Mouse (Mus musculus): ENCODE measurements around the gene Ppp1r37. TPM values are rescaled to one million over a fixed set of nuclear protein-coding genes. Genes with fewer than 3 reads are reported as not detected.
"Not testable (repeated sequence)": the region's sequence is repeated elsewhere in the genome, so short reads cannot be mapped to it uniquely, and the experiment has no call there.

Gene Ppp1r37
- total RNA-seq (2021) = 10 to 100 TPM; 82.0 to 83.6 TPM
- long read RNA-seq, partial matches to known transcripts = 2 of 12 reads
- long read RNA-seq, other reads (novel, unspliced or antisense) = 9 of 12 reads

DNA sequence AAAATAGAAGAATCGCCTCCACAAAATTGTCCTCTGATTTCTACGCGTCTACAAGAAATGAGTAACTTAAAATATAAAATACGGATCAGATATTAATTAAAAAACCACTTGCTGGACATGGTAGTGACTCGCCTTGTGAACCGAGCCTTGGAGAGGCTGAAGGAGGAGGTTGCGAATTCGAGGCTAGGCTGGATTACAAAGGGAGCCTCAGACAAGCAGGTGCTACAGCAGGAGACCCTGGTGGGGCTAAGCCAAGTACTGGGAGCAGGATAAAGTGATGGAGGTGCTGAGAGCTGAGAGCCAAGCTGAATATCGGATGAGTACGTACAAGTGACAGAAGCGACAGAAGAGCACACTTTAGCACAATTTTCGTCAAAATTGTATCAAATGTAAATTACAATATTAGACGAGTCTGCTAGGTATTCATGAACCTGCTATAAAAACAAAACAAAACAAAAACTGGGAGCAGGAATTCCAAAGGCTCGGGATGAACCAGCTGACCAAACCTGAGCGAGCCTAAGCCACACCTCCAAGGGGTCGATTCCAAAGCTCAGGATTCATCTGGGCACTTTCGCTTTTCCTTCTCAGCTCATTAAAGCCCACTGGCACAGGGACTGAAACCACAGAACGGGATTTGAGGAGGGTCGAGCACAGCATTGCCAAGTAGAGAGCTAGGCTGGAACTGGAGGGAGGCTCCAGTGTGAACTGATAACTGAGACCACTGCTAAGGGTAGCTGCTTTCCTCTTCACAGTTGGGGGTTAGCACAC lies at the start of gene Ppp1r37:
Gene Ppp1r37, minus strand, starts transcription at position 434 of the 768 bp plus-strand sequence.
- peak in 1 of 2 experiments; percentile 22 for DNase-seq (ENCODE audit: low spot score in 2 of 2)

DNA sequence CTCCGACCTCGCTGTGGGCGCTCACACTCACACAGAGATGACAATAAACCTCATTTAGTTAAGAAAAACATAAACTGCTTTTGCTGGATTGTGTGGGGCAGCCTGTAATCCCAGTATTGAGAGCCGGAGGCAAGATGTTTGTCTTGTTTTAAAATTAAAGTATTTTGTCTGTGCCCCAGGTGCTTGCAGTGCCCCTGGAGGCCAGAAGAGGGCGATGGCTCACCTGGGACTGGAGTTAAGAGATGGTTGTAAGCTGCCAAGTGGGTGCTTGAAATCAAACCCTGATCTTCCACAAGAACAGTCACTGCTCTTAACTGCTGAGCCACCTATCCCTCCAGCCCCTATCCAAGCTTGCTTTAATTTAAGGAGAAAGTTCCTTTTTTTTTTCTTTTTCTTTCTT lies 48.1 kb upstream of the Ppp1r37 start:
- DNase-seq (ENCODE audit: low spot score in 2 of 2) = no peak

DNA sequence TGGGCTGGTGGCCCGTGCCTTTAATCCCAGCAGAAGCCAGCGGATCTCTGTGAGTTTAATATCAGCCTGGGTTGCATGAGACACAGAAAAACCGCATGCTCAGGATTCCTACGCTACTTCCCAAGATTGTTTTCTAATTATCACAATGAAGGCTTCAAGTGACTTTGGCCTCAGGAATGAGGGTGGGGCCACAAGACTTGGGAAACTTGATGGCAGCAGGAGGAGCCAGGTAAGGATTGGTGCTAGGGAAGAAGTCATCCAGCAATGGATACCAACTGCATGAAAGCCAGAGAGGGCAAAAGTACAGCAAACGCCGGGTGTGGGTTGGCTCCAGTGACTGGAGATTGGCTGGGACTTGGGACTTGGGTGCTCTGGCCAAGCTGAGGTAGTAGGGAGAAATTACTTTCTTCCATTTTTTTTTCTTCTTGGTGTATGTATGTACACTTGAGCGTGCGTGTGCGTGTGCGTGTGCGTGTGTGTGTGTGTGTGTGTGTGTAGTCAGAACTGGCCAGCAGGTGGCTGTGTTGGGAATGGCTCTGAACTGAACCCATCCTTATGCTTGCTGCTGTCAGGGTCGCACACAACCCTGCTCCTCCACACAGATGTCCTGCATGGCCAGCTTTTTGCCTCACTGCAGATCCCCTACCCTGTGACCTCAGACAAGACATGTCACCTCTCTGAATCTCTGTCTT lies 46.9 kb upstream of the Ppp1r37 start:
- DNase-seq (ENCODE audit: low spot score in 2 of 2) = no peak

DNA sequence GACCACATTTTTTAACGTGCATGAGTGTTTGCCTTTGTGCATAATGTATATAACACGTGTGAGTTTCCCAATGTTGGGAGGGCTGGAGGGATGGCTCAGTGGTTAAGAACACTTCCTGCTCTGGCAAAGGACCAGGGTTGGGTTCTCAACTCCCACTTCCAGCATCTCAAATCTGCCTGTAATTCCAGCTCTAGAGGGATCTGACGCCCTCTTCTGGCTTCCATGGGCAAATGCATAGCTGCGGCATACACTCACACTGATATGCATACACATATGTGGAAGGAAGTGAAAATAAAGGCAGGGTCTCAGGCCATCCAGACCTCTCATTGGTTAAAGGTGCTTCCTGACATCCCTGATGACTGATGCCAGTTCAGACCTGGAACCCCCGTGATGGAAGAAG lies 44.4 kb upstream of the Ppp1r37 start:
- DNase-seq (ENCODE audit: low spot score in 2 of 2) = no peak

DNA sequence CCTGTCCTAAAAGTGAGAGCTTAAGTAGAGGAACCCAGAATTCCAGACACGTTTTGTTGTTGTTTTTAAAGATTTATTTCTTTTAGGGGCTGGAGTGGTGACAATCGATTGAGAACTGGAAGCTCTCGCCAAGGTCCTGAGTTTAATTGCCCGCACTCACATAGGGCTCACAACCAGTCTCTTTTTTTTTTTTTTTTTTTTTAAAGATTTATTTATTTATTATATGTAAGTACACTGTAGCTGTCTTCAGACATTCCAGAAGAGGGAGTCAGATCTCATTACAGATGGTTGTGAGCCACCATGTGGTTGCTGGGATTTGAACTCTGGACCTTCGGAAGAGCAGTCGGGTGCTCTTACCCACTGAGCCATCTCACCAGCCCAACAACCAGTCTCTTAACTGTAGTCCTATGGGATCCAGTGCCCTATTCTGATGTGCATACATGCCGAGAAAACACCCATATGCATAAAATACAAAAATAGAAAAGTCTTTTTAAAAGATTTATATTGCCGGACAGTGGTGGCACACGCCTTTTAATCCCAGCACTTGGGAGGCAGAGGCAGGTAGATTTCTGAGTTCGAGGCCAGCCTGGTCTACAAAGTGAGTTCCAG lies 41.8 kb upstream of the Ppp1r37 start:
- DNase-seq (ENCODE audit: low spot score in 2 of 2) = not testable (repeated sequence)

DNA sequence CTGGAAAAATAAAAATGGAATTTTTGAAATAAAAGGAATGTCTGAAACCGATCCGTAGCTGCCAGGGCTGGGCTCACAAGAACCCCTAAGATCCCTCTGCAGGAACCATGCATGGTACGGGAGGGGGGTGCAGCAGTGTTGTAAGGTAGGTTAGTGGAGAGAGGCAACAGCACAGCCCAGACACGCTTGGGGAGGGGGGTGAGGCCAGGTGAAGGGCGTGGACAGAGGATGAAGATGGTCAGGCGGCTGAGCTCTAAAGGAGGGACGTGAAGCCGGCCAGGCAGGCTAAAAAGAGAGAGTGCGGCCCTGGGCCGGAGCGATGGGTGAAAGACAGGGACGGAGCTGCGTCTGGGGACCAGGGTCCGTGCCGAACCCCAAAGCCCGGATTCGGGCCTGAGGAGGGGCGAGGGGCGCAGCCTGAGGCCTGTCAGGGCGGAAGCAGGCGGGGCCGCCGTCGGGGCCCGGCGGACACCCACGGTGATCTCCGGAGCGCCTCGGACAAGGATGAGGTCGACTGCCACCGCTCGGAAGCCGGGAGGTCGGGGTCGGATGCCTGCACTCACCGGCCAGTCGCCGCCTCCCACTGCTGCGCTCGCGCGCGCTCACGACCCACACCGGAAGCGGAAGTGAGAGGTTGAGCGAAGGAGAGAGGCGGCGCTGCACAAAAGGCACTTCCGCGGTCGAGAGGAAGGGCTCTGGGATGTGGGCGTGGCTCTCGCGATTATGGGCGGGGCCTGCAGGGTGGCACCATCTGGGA lies 41.2 kb upstream of the Ppp1r37 start, which contains the start of gene Clasrp:
Gene Clasrp, minus strand, starts transcription at position 638 of the 757 bp plus-strand sequence.
- DNase-seq (ENCODE audit: low spot score in 2 of 2) = peak; percentile 96

DNA sequence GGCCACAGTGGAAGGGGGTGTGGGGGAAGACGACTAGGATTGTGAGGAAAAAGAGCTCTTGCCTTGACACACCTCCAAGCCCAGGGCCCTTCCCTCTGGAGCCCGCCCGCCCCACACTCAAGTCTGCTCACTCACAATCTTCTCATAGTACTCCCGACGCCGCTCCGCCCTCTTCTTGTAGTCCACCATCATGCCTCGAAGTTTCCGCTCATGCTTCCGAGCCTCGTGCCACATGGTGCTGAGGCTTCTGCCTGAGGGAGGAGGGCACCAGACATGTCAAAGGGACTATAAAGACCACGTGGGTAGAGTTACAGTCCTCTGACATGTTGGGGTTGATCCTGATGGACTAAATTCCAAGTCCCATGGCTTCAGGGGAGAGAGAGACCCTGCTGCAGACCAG lies 40.2 kb upstream of the Ppp1r37 start:
- no peak for DNase-seq (ENCODE audit: low spot score in 2 of 2)

DNA sequence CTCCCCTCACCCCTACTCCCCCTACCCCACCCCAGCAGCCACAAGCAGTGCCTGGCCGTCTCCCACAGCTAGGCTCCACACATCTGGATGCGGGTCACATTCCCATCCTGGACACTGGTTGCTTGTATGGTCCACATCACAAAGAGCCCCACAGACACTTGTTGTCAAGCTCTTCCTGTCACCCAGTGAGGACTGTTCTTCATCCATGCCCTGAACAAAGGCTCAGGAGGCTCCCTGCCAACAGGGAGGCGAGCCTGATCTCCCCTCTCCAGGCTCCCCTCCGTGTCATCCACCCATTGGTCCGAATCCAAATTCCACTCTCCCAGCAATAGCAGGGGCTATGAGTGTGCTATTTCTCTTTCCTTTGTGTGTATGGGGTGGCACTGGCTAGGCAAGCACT lies 37.7 kb upstream of the Ppp1r37 start:
- DNase-seq (ENCODE audit: low spot score in 2 of 2) = peak; percentile 39 to 58

DNA sequence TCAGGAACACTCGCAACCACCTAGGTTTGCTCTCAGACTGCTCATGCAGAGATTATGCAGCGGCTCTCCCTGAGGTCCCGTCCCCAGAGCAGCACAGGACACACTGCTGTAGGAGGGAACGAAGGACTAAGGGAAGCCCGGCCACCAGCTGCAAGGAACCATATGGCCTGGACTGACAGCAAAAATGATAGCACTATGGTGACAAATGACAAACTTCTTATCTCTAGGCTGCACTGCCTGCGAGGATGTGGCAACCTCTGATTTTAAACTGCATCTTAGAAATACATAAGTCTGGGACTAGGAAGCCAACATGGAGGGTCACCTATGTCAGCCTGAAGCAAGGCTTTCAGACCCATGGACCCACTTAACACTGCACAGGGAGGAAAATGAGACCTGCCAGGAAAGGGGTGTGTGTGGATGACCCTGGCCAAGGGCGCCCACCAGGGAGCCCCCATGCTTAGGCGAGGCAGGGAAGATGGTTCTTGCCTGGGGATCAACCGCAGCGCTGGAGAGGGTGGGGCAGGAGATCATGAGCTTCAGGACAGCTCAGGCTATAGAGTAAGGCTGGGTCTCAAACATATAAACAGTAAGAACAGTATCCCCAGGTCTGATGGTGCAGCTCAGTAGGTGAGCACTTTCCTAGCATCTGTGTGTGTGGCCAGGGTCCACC lies 30.3 kb upstream of the Ppp1r37 start:
- DNase-seq (ENCODE audit: low spot score in 2 of 2) = no peak

DNA sequence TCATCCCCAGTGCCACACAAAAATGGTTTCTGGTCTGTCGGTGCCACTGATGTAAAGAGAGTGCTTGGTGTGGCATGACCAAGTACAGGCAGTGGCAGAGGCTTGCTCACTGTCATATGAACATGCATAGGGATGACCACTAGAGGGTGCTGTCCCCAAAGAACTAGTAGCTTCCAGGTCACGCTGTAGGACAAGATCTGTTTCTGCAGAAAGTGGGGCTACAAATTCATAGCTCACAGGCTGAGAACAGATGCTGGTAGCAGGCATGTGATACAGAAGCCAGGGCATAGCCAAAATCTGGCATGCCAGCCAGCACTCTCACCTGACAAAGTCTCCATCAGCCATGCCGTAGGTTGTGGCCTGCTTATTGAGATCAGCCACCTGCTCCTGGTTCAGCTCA lies 27.0 kb upstream of the Ppp1r37 start:
- peak; percentile 74 to 80 for DNase-seq (ENCODE audit: low spot score in 2 of 2)

DNA sequence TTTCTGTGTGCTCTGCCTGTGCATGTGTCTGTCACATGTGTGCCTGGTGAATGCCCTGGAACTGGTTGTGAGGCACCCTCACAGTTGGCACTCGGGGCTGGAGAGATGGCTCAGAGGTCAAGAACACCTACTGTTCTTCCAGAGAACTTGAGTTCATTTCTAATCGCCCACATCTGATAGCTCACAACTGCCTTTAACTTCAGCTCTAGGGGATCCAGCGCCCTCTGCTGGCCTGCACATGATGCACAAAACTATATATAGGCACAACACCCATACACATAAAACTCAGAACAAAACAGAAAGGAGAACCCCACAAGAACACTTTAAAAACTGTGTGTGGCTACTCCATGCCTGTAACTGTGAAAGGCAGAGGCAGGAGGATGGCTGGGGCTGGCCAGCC lies 26.3 kb upstream of the Ppp1r37 start:
- DNase-seq (ENCODE audit: low spot score in 2 of 2) = peak; percentile 61 to 68

DNA sequence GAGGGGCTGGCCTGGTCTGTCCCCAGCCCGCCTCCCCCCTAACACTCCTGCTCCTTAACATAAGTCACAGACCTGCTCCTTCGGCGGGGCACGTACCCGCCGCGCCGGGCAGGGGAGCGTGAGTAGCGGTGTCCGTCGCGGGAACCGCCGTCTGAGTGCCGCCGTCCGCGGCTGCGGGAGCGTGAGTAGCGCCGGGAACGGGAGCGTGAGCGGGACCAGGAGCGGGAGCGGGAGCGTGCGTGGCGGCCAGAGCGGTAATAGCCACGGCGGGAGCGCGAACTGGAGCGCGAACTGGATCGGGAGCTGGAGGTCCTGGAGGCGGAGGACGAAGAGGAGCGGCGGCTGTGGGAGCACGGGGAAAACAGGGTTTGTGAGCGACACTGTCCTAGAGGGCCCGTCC lies 23.4 kb upstream of the Ppp1r37 start:
- DNase-seq (ENCODE audit: low spot score in 2 of 2) = no peak

DNA sequence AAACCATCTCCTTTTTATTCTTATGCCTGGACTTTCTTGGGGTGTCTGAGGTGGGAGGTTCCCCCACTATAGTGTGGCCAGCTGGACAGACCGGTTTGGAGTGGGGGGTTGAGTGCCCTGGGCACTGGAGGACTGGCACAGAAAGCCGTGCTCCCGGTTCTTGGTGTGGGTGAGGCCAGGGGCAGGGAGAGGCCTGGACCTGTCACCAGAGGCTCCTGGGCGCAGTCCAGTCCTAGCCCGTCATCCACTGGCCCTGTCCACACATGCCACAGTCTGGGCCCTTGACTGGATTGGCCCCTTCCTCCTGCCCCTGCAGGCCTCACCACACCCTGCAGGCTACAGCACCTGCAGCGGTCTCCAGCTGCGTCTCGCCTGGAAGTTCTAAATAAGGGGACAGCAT lies 17.8 kb upstream of the Ppp1r37 start:
- no peak for DNase-seq (ENCODE audit: low spot score in 2 of 2)

DNA sequence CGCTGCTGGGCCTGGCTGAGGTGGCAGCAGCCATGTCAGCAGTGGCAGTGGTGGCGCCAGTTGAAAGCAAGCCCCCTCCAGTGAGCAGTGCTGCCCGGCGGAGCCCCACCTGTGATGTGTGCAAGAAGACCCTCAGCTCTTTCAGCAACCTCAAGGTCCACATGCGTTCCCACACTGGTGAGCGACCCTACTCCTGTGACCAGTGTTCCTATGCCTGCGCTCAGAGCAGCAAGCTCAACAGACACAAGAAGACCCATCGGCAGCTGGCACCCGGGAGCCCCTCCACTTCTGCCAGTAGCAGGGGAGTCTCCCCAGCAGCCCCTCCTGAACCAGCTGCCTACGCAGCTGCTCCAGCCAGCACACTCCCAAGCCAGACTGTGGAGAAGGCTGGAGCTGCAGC lies 16.9 kb upstream of the Ppp1r37 start:
- no peak for DNase-seq (ENCODE audit: low spot score in 2 of 2)

DNA sequence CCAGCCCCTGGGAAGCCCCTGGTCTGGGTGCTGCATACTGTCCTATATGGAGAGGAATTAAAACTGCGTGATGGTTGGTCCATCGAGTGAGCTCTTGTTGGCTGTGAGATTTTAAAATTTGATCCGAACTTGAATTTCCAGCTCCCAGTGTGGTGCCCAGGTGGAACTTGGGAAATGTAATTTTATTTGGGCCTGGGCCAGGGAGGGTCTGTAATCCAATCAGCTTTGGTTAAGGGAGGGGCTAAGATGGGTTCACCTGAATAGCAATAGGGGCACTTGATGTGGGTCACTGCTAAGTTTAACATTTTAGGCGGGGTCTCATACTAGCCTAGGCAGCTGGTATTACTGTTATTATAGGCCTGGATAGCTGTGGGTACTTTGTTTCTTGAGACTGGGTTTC lies 15.6 kb upstream of the Ppp1r37 start:
- DNase-seq (ENCODE audit: low spot score in 2 of 2) = no peak

DNA sequence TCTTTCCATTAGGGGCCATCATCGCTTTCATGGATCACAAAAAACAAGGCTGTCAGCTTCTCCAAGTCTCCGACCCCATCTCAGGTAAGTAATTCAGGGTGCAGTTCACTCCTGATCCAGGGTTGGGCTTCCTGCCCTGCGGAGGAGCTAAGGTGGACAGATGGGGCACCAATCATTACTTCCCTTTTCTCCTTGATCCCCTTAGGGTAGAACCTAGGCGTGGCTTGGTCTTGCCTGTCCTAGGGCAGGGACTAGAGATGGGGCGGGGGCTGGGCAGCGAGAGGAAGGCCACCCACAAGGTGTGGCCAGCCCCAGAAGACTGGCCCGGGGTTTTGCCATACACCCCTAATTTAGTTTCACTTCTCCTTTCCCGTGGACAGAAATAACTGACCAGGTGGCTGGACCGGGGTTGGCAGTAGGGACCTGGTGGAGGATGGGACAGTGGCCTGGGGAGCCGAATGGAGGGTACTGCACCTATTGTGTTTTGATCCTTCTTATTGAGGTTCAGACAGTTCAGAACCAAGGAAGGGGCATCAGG lies 15.1 kb upstream of the Ppp1r37 start:
- no peak for DNase-seq (ENCODE audit: low spot score in 2 of 2)

DNA sequence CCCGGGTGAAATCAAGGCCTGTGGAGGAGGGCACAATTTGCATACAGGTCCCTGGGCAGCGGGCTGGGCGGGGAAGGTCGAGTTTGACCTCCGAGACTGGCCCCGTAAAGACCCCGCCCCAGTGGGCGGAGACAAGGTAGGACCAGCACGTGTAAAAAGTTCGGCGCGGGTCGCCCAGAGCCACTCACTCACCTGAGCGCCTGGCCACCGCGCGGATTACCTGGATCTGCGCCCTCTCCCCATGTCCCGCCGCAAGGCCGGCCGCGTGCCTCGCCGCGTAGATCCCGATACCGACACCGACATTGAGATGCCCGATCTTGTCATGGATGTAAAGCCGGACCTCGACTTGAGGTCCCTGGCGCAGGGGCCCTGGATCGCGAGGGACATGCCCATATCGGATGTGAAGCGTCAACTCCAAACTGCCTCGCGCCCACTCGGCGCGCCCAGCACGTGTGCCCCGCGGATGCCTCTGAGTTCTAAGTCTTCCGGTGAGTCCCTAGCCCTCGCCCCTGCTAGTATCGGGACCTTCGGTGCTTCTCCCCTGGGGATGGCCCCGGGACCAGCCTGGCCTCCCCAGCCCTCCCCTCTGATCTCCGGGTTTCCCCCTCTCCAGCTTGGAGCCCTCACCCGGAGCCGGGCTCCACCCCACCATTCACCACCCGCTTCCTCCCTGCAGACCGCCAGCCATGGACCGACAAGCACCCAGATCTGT lies 14.4 kb upstream of the Ppp1r37 start, which contains the start of the genes Zfp296 and Gemin7:
Gene Zfp296, plus strand, starts transcription at position 147 of the 712 bp plus-strand sequence.
Gene Gemin7, minus strand, starts transcription at position 455 of the 712 bp plus-strand sequence.
- DNase-seq (ENCODE audit: low spot score in 2 of 2) = no peak

DNA sequence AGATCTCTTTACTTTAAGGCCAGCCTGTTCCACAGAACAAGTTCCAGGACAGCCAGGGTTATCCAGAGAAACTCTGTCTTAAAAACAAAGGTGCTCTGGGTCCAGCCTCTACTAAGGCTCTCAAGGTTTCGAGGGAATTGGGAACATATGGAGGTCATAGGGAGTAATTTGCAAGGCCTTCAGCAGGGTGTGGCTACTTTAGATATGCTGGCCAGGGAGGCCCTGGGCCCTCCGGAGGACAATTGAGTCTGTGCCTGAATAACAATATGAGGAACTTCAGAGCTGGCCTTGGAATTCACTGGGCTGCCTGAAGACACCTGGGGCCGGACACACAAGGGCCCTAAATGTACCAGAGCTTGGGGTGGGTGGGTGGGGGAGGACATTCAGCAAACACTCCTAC lies 12.7 kb upstream of the Ppp1r37 start:
- no peak for DNase-seq (ENCODE audit: low spot score in 2 of 2)

DNA sequence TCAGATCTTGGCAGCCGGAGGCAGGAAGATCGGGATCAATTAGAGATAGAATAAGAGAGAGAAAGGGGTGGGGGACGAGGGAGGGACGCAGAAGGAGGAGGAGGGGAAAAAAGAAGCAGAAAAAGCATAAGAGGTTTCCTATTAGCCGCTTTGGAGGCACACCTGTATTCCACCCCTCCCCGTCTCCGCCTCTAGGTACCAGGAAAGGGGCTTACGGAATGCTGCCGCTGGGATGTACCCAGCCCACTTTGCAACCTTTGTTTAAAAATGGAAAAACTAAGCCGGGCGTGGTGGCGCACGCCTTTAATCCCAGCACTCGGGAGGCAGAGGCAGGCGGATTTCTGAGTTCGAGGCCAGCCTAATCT lies 10.9 kb upstream of the Ppp1r37 start:
- DNase-seq (ENCODE audit: low spot score in 2 of 2) = no peak
